Mouse (Mus musculus) hematopoietic stem cell, adult 5-6 weeks (primary cell): Measurements from ENCODE around the gene Vipr2. TPM values are rescaled to one million over a fixed set of nuclear protein-coding genes. Genes with fewer than 3 reads are reported as not detected.

Experiments
- ATAC-seq, 2 experiments: fragments of 125-278 bp in 1 of 2; replicated peaks in 1 of 2; 2 replicates each; pipeline ENCODE4 v1.8.0; 2016 to 2017; ENCODE audit warnings: inconsistent platforms in 2 of 2, mild to moderate bottlenecking in 2 of 2, moderate number of reproducible peaks in 2 of 2, low read depth in 1 of 2, moderate TSS enrichment in 1 of 2; ENCODE audit not compliant: low FRiP score in 2 of 2, poor library complexity in 2 of 2, severe bottlenecking in 2 of 2, insufficient read depth in 1 of 2, low TSS enrichment in 1 of 2
- total RNA-seq: library from RNA; stranded (forward); fragments of 172-1452, 232-1000 nt; gene quantifications from 2 replicates; pipeline ENCODE4 v1.2.3, GENCODE M21; 2017

Gene Vipr2
- total RNA-seq, 1 experiment from 2014 or later = 9.4 TPM

- no peak for ATAC-seq
Observed at GRCm38 (mm10) chr12:116183212-116183935, 105.8 kb downstream of the Vipr2 start.

- ATAC-seq = no peak
Observed at GRCm38 (mm10) chr12:116193952-116194351, 116.4 kb downstream of the Vipr2 start.

- no peak for ATAC-seq
Observed at GRCm38 (mm10) chr12:116194641-116195040, 117.1 kb downstream of the Vipr2 start.

Other genes with a start within 250 kb of the Vipr2 start
- 78.7 and 85.0 TPM in 2 replicates for gene Zfp386, start 30.0 kb upstream of the Vipr2 start, total RNA-seq
- 11.3 and 20.1 TPM in 2 replicates for gene Wdr60, start 185.3 kb downstream of the Vipr2 start, total RNA-seq
- gene Gm11027, start 197.7 kb downstream of the Vipr2 start, total RNA-seq = not detected in 2 replicates
- gene Esyt2, start 203.5 kb downstream of the Vipr2 start, total RNA-seq = 71.3 and 83.9 TPM in 2 replicates